Mouse (Mus musculus) B cell, adult 2 months (primary cell): Measurements from ENCODE around the gene Defb28.

Experiments used
- DNase-seq, 2 experiments: peaks; one replicate each; pipeline ENCODE4 v3.0.0; 2022

The Defb28 gene

DNA sequence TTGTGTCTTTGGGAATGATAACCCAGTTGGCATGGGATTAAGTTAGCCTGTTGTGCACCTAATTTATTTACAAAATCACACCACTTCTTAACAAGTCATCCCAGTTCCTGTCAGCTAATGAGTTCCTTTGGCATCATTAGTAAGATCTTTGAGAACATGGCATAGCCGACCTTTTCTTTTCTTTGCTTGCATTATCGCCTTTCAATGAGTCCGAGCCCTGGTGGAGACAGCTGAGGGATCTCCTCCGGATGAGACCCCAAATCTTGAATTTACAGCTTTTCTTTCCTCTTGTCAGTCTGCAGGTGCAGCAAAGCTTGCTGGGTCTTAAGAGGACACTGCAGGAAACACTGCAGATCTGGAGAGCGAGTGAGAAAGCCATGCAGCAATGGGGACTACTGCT, 51.0 kb downstream of the Defb28 start, which contains the start of gene Gm17416:
TSS of gene Gm17416 (plus strand) at position 301 of the 400 bp plus-strand sequence.
- no peak for DNase-seq

DNA sequence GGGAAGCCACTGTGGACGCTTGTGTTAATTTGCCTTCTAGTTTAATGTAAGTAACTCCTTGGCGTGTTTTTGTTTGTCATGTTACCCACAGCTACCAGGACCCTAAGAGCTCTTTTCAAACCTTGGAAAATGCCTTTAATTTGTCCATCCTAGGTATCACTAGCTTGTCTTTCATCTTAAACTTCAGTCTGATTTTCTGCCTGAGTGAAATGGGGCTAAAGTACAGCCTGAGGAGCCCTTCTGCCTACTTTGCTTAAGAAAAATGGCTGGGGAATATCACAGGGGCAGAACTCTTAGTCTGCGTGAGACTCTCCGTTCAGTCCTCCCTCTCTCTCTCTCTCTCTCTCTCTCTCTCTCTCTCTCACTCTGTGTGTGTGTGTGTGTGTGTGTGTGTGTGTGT, 51.8 kb downstream of the Defb28 start:
- no peak for DNase-seq

DNA sequence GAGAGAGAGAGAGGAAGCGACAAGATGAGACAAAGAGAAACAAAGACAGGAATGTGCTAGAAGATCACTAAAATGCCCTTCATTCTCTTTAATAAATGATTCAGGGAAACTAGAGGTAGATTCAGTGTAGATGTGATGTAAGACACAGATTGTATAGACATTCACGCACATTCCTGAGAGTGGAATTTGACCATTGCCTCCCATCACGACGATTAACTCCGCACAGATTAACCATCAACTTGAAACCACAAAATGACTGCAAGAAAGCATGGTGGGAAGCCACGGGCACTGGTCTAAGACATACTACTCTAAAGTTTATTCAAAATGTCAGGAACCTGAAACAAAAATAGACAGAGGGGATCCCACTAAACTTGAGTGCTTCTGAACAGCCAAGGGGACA, 52.3 kb downstream of the Defb28 start:
- no peak for DNase-seq
